8 mouse cellular contexts compared by ENCODE assay signal in genomic region chr4:108460156-108460923, GRCm38 (mm10). TPM values are rescaled to one million over a fixed set of nuclear protein-coding genes. Genes with fewer than 3 reads are reported as not detected.
DNase-seq lines count a peak whose midpoint lies in the region; ATAC-seq lines count a peak whose summit lies in the region.

No protein-coding gene starts in this region.

- peaks cover 19% of the 10 kb centered on the region for H3K4me1 ChIP-seq in hindbrain, embryonic 13.5 days (replicated peaks)

- no peaks in the 10 kb centered on the region for H3K27me3 ChIP-seq in hindbrain, embryonic 13.5 days

- DNase-seq in R1 (ENCODE audit: low read depth, low spot score), result peak; percentile 88
- peak; percentile 75 to 79 for DNase-seq in cerebellum, postnatal 10 days
- peak; percentile 22 to 31 for DNase-seq in frontal cortex, postnatal 14 days (ENCODE audit: low spot score in 2 of 2)
- peak; percentile 31 to 44 for DNase-seq in layer of hippocampus, postnatal 36 days
- peak; percentile 80 for DNase-seq in lung, postnatal 25 days (ENCODE audit: low spot score)
- peak; percentile 15 for DNase-seq in retina, adult 2 months (ENCODE audit: low read depth, low spot score)
- peak; percentile 86 to 87 for DNase-seq in thymus, postnatal 36 days

- H3K4me3 ChIP-seq in hindbrain, embryonic 13.5 days, result peak overlapping the region; percentile 92

- H3K9ac ChIP-seq in hindbrain, embryonic 13.5 days, result peak overlapping the region; percentile 97

- peak overlapping the region; percentile 100 for H3K27ac ChIP-seq in hindbrain, embryonic 13.5 days

- H3K9me3 ChIP-seq in hindbrain, embryonic 13.5 days, result no peaks in the 10 kb centered on the region

- peak; percentile 49 for ATAC-seq in hindbrain, embryonic 13.5 days (ENCODE audit: low FRiP score)

- no peaks in the 10 kb centered on the region for H3K36me3 ChIP-seq in hindbrain, embryonic 13.5 days

- under 1% methylated on average over 44 of the region's 59 CpGs for WGBS in hindbrain, embryonic 13.5 days

- H3K4me2 ChIP-seq in hindbrain, embryonic 13.5 days, result peak overlapping the region; percentile 58

RNA-seq across cellular contexts. Expression of gene Tut4, which starts 1.1 kb away (rescaled TPM):
- polyA plus RNA-seq in hindbrain, embryonic 13.5 days (2015; fragmentation: Nextera tagmentation; extraction: Ambion mirVana), result 67.6 and 81.8 TPM in 2 replicates
- 10 to 100 TPM; 39.3 to 40.2 TPM for total RNA-seq in layer of hippocampus, postnatal 36 days (2021)

RNA-seq across cellular contexts. Expression of gene Gpx7, which starts 53.6 kb away (rescaled TPM):
- 34.1 and 35.8 TPM in 2 replicates for polyA plus RNA-seq in hindbrain, embryonic 13.5 days (2015; fragmentation: Nextera tagmentation; extraction: Ambion mirVana)
- 1 to 10 TPM; 5.4 to 5.8 TPM for total RNA-seq in layer of hippocampus, postnatal 36 days (2021)

Comparison
In these comparisons a context has a peak if more than half of its experiments do, and no peak if none do; other contexts are left out.
1. Peak in every context shown above with its lines: DNase-seq, ATAC-seq, H3K4me3 ChIP-seq and H3K27ac ChIP-seq.
2. DNase-seq: peak in every context shown above with its lines; median percentile 88 in R1; 86 in thymus, postnatal 36 days; 80 in lung, postnatal 25 days; 77 in cerebellum, postnatal 10 days; 38 in layer of hippocampus, postnatal 36 days; 26 in frontal cortex, postnatal 14 days; 15 in retina, adult 2 months.